Mouse (Mus musculus) kidney, adult 2 months (tissue): ENCODE results near the gene Abcb5. TPM values are rescaled to one million over a fixed set of nuclear protein-coding genes. Genes with fewer than 3 reads are reported as not detected.
A peak's percentile ranks its signal among the peaks of the same experiment; 100 is the strongest.

Source experiments
- DNase-seq: peaks from one replicate; pipeline ENCODE4 v3.0.0; 2021
- H3K27ac ChIP-seq: fragments of 200-500 bp; 2 replicates; pipeline ENCODE4 v1.5.1; 2012; ENCODE audit warnings: low read depth, low read length, control low read depth, inconsistent platforms; ENCODE audit not compliant: insufficient read depth
- H3K27me3 ChIP-seq: fragments of 200-500 bp; replicated peaks from 2 replicates; pipeline ENCODE4 v1.6.1; 2012; ENCODE audit warnings: mild to moderate bottlenecking, moderate library complexity, low read length, inconsistent platforms; ENCODE audit not compliant: control insufficient read depth, insufficient read depth
- H3K36me3 ChIP-seq: fragments of 200-500 bp; 2 replicates; pipeline ENCODE4 v1.6.1; 2012; ENCODE audit warnings: mild to moderate bottlenecking, moderate library complexity, low read length, inconsistent platforms; ENCODE audit not compliant: control insufficient read depth, insufficient read depth
- H3K4me1 ChIP-seq: fragments of 200-500 bp; 2 replicates; pipeline ENCODE4 v1.6.1; 2011; ENCODE audit warnings: low read length; ENCODE audit not compliant: control insufficient read depth, insufficient read depth
- H3K4me3 ChIP-seq: fragments of 200-500 bp; 2 replicates; pipeline ENCODE4 v1.5.1; 2011; ENCODE audit warnings: mild to moderate bottlenecking, low read depth, low read length, control low read depth; ENCODE audit not compliant: insufficient read depth
- CTCF ChIP-seq: fragments of 200-500 bp; conservative IDR thresholded peaks from 2 replicates; pipeline ENCODE4 v1.5.1; 2011; ENCODE audit warnings: low read depth, mild to moderate bottlenecking, control low read depth, low read length, moderate library complexity, mixed read lengths; ENCODE audit not compliant: insufficient read depth, insufficient read length
- POLR2A ChIP-seq: fragments of 200-500 bp; IDR thresholded peaks from one replicate; pipeline ENCODE4 v1.6.1; 2011; ENCODE audit warnings: low read depth, low read length, control low read depth
- WGBS: fragments of 180-500 bp; shearing (Covaris S2); methylation state at CpG from one replicate; pipeline ENCODE4 v1.1.7; 2018; 5-methylcytosine and 5-hydroxymethylcytosine counted together
- polyA plus RNA-seq: library from polyadenylated mRNA; depleted of rRNA; stranded (reverse); fragments of >200 nt; gene quantifications from 2 replicates; pipeline ENCODE4 v1.2.3, GENCODE M21; 2012

The Abcb5 gene
- polyA plus RNA-seq, 1 experiment = not detected

DNA sequence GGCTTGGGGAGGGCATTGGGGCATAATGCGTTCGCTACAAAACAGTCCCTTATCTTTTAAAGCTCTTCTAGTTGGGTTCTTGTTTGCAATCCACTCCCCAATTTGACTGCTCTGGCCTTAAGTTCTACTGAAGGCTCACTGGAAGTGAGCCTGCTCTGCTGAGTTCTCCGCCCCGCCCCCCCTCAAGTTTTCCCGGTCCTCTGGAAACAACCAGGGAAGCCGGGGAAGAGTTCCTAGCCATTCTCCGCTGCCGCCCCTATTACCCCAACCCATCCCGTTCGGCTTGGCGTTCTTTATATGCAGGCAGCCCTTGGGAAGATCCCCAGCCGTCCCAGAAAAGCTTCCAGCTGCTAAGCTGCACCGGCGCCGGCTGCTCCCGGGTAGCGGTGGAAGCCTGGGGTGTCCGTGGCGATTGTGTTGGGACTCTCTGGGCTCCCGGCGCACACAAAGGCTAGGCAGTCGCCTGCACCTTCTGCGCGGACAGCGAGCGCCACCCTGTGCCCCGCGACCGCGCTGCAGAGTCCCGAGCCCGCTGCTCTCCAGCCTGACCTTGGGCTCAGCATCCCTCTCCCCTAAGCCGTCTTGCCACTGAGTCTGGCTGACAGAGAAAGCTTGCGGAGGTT lies 111.3 kb downstream of the Abcb5 start:
- Histone ChIP-seq H3K4me1 (no peaks in the 10 kb centered on the region), H3K27me3 (peaks cover 11% of the 10 kb centered on the region), H3K4me3 (no peak overlapping the region), H3K36me3 (no peaks in the 10 kb centered on the region), H3K27ac (no peak overlapping the region)
- 2% methylated on average over 34 of the region's 34 CpGs for WGBS
- DNase-seq = peak; percentile 58
- TF ChIP-seq CTCF (peak; percentile 77), POLR2A (no peak)

DNA sequence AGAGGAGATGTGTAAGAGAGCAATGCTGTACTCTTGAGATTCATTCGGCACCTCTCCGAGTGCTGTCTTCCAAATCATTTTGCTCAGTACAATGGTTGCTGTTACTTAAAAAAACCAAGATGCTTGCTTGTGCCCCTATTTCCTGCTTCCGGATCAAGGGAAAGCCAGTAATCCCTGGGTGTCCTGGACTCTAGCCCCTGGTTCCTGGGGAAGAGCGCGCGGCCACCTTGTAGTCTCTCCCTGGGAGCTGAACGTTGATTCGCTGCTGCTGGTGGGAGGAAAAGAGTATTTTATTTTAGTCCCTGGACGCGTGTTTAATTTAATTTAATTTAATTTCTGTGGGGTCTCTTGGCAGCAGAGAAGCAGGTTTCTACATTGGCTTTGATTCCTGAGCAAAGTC lies 111.8 kb downstream of the Abcb5 start:
- Histone ChIP-seq H3K27me3 (peaks cover 12% of the 10 kb centered on the region), H3K4me1 (no peaks in the 10 kb centered on the region), H3K4me3 (no peak overlapping the region), H3K36me3 (no peaks in the 10 kb centered on the region), H3K27ac (no peak overlapping the region)
- no peak for DNase-seq
- 7% methylated on average over 10 of the region's 10 CpGs for WGBS
- TF ChIP-seq CTCF (no peak), POLR2A (no peak)

DNA sequence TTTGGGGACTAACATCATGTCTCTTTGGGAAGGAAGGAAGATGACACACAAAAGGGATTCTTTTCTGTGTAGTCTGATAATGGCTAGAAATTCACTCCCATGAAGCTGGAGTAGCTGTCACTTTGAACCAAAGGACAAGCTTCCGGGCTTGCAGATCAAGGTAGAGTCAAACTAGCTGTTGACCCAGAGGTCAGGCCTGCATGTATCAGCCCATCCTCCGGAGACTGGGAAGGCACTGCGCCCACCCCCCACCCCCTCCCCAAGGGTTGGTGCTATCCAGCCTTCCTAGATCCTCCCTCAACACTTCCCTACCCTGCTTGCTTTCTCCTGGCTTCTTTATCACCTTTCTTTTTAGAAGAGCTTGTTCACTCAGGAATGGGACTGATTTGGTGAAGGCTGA lies 112.9 kb downstream of the Abcb5 start:
- DNase-seq = no peak
- TF ChIP-seq CTCF = no peak
- TF ChIP-seq POLR2A = no peak
- Histone ChIP-seq H3K4me1 (no peaks in the 10 kb centered on the region), H3K4me3 (no peak overlapping the region), H3K27me3 (peaks cover 16% of the 10 kb centered on the region), H3K27ac (no peak overlapping the region), H3K36me3 (no peaks in the 10 kb centered on the region)
- whole genome bisulfite sequencing = 1% methylated on average over 3 of the region's 3 CpGs

DNA sequence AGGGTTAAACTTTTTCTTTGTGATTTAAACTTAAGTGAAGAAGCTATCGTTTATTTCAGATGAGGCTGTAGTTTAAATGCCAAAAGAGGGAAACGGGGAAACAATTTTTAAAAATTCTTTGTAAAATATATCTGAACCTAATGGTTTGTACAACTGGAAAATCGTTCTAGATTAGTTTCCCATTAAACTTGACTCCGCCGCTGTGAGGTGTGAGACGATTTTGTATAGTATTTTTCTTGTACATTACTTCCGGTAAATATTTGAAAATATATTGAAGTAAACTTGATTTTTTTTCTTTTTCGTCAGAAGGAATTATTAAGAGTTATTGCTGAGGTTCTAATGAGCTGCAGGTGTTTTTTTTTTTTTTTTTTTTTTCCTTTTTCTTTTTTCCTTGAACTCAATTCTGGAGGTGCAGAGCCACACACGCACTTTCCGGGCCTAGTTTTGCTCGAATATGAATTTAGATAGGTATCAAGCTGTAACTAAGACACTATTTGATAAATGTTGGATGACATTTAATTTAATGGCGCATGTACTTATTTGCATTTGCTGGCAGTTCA lies 115.3 kb downstream of the Abcb5 start:
- Histone ChIP-seq H3K27ac (no peak overlapping the region), H3K27me3 (peaks cover 17% of the 10 kb centered on the region), H3K4me1 (0 out of 2 replicates have a peak, but pooled peaks cover 4% of the 10 kb centered on the region), H3K4me3 (no peak overlapping the region), H3K36me3 (no peaks in the 10 kb centered on the region)
- TF ChIP-seq POLR2A (no peak), CTCF (no peak)
- no peak for DNase-seq
- 21% methylated on average over 12 of the region's 12 CpGs for WGBS

DNA sequence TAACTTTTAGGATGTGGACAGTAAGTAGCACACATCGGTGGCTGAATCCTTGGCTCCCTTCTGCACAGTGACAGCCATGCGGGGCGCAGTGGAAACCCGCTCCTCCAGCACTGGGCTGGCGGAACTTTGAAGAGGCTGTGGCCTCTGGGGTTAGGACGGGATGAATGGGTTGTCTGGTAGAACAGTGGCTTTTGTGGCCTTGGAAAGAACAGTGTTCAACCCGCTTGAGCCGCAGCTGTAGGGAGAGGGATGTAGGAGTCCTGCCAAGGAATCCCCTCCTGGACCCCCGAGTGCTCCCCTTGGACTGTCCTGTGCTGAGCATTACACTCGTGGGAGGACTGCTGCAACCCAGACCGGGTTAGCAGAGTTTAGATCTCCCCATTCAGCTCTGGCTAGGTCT lies 116.2 kb downstream of the Abcb5 start:
- Histone ChIP-seq H3K27me3 (peaks cover 15% of the 10 kb centered on the region), H3K36me3 (no peaks in the 10 kb centered on the region), H3K27ac (no peak overlapping the region), H3K4me1 (0 out of 2 replicates have a peak, but pooled peaks cover 4% of the 10 kb centered on the region), H3K4me3 (no peak overlapping the region)
- no peak for DNase-seq
- TF ChIP-seq POLR2A (no peak), CTCF (no peak)
- WGBS = 5% methylated on average over 11 of the region's 11 CpGs

DNA sequence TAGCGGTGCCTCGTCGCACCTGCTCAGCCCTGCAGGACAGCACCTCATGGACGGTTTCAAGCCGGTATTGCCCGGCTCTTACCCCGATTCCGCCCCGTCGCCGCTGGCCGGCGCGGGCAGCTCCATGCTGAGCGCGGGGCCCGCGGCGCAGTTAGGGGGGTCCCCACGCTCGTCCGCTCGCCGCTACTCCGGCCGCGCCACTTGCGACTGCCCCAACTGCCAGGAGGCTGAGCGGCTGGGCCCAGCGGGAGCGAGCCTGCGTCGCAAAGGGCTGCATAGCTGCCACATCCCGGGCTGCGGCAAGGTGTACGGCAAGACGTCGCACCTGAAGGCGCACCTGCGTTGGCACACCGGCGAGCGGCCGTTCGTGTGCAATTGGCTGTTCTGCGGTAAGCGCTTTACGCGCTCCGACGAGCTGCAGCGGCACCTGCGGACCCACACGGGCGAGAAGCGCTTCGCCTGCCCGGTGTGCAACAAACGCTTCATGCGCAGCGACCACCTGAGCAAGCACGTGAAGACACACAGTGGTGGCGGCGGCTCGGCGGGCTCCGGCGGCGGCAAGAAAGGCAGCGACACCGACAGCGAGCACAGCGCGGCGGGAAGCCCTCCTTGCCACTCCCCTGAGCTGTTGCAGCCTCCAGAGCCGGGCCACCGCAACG lies 116.9 kb downstream of the Abcb5 start:
- Histone ChIP-seq H3K27me3 (peaks cover 16% of the 10 kb centered on the region), H3K27ac (no peak overlapping the region), H3K36me3 (no peaks in the 10 kb centered on the region), H3K4me3 (no peak overlapping the region), H3K4me1 (0 out of 2 replicates have a peak, but pooled peaks cover 4% of the 10 kb centered on the region)
- 2% methylated on average over 78 of the region's 78 CpGs for WGBS
- TF ChIP-seq CTCF = no peak
- TF ChIP-seq POLR2A = no peak
- no peak for DNase-seq

DNA sequence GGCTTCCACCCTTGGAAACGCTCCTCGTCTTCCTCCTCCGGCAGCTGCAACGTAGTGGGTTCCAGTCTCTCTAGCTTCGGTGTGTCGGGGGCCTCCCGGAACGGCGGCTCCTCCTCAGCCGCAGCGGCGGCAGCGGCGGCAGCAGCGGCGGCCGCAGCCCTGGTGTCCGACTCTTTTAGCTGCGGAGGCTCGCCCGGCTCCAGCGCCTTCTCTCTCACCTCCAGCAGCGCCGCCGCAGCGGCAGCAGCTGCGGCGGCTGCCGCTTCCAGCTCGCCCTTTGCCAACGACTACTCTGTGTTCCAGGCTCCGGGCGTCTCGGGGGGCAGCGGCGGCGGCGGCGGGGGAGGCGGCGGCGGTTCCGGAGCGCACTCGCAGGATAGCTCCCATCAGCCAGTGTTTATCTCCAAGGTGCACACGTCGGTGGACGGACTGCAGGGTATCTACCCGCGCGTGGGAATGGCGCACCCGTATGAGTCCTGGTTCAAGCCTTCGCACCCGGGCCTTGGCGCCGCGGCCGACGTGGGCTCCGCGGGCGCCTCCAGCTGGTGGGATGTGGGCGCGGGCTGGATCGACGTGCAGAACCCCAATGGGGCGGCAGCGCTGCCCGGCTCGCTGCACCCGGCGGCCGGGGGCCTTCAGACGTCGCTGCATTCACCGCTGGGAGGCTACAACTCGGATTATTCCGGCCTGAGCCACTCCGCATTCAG lies 117.6 kb downstream of the Abcb5 start:
- WGBS = 1% methylated on average over 79 of the region's 80 CpGs
- no peak overlapping the region for H3K4me3 ChIP-seq
- TF ChIP-seq CTCF (no peak), POLR2A (no peak)
- no peak overlapping the region for H3K27ac ChIP-seq
- no peaks in the 10 kb centered on the region for H3K36me3 ChIP-seq
- peaks cover 16% of the 10 kb centered on the region for H3K27me3 ChIP-seq
- no peak for DNase-seq
- H3K4me1 ChIP-seq = 0 out of 2 replicates have a peak, but pooled peaks cover 4% of the 10 kb centered on the region
